In genomic region chr17:65783182-65784161, GRCm38 (mm10) we compare ENCODE assay signal across 8 mouse cellular contexts. TPM values are rescaled to one million over a fixed set of nuclear protein-coding genes. Genes with fewer than 3 reads are reported as not detected.
DNase-seq lines count a peak whose midpoint lies in the region; ATAC-seq and TF ChIP-seq lines count a peak whose summit lies in the region.

No protein-coding gene starts in this region.

- DNase-seq in CD8-positive naive resting alpha-beta T cell, adult 2 months (ENCODE audit: low read depth in 2 of 2, low spot score in 2 of 2), result peak; percentile 41 to 50
- peak; percentile 87 for DNase-seq in brain, embryonic 14.5 days (ENCODE audit: low read depth)
- peak; percentile 75 for DNase-seq in forebrain, embryonic 10.5 days (ENCODE audit: extremely low spot score, low spot score)
- peak; percentile 87 for DNase-seq in kidney, postnatal 14 days
- peak; percentile 80 for DNase-seq in liver, postnatal 0 days

- peak; percentile 64 for ATAC-seq in heart, embryonic 16.5 days (replicated peaks; ENCODE audit: extremely low read depth, insufficient read depth, low FRiP score)
- ATAC-seq in liver, postnatal 0 days, result peak; percentile 68
- peak; percentile 51 for ATAC-seq in neural tube, embryonic 12.5 days (ENCODE audit: low FRiP score, low read depth)
- ATAC-seq in stomach, embryonic 16.5 days (ENCODE audit: insufficient read depth, low FRiP score), result peak; percentile 74

- 1% methylated on average over 125 of the region's 135 CpGs for WGBS in forebrain, embryonic 10.5 days
- under 1% methylated on average over 104 of the region's 135 CpGs for WGBS in heart, embryonic 16.5 days
- under 1% methylated on average over 57 of the region's 135 CpGs for WGBS in liver, postnatal 0 days (ENCODE audit: insufficient replicate concordance)
- under 1% methylated on average over 67 of the region's 135 CpGs for WGBS in neural tube, embryonic 12.5 days
- under 1% methylated on average over 96 of the region's 135 CpGs for WGBS in stomach, embryonic 16.5 days

- peak overlapping the region; percentile 95 for H3K4me3 ChIP-seq in forebrain, embryonic 10.5 days
- H3K4me3 ChIP-seq in heart, embryonic 16.5 days (ENCODE audit: low read length), result peak overlapping the region; percentile 86
- H3K4me3 ChIP-seq in liver, postnatal 0 days (ENCODE audit: low read depth, low read length), result peak overlapping the region; percentile 91
- peak overlapping the region; percentile 97 for H3K4me3 ChIP-seq in neural tube, embryonic 12.5 days
- peak overlapping the region; percentile 95 for H3K4me3 ChIP-seq in stomach, embryonic 16.5 days (replicated peaks; ENCODE audit: low read length)

- TF ChIP-seq EP300 in liver, postnatal 0 days (IDR thresholded peaks at IDR 0.05; ENCODE audit: low read depth), result no peak

- no peak for TF ChIP-seq CTCF in brain, embryonic 14.5 days (IDR thresholded peaks at IDR 0.05; ENCODE audit: borderline replicate concordance, extremely low read depth, insufficient read depth, insufficient read length)
- TF ChIP-seq CTCF in liver, postnatal 0 days (IDR thresholded peaks at IDR 0.05; ENCODE audit: low read depth), result no peak

- peaks cover 14% of the 10 kb centered on the region for H3K9me3 ChIP-seq in forebrain, embryonic 10.5 days
- H3K9me3 ChIP-seq in heart, embryonic 16.5 days (replicated peaks; ENCODE audit: control insufficient read depth, low read length), result no peaks in the 10 kb centered on the region
- no peaks in the 10 kb centered on the region for H3K9me3 ChIP-seq in liver, postnatal 0 days (ENCODE audit: low read length)
- no peaks in the 10 kb centered on the region for H3K9me3 ChIP-seq in neural tube, embryonic 12.5 days
- H3K9me3 ChIP-seq in stomach, embryonic 16.5 days (replicated peaks; ENCODE audit: control insufficient read depth, low read length), result 0 out of 2 replicates have a peak, but pooled peaks cover 3% of the 10 kb centered on the region

- peak overlapping the region; percentile 99 for H3K27ac ChIP-seq in forebrain, embryonic 10.5 days
- H3K27ac ChIP-seq in heart, embryonic 16.5 days (ENCODE audit: low read length), result peak overlapping the region; percentile 98
- H3K27ac ChIP-seq in liver, postnatal 0 days (ENCODE audit: low read depth), result peak overlapping the region; percentile 99
- H3K27ac ChIP-seq in neural tube, embryonic 12.5 days, result peak overlapping the region; percentile 99
- peak overlapping the region; percentile 96 for H3K27ac ChIP-seq in stomach, embryonic 16.5 days (ENCODE audit: low read length)

- peaks cover 22% of the 10 kb centered on the region for H3K4me1 ChIP-seq in forebrain, embryonic 10.5 days
- peaks cover 15% of the 10 kb centered on the region for H3K4me1 ChIP-seq in heart, embryonic 16.5 days (ENCODE audit: control insufficient read depth, insufficient read depth, low read length)
- H3K4me1 ChIP-seq in liver, postnatal 0 days (ENCODE audit: insufficient read depth), result peaks cover 17% of the 10 kb centered on the region
- H3K4me1 ChIP-seq in neural tube, embryonic 12.5 days, result peaks cover 14% of the 10 kb centered on the region
- peaks cover 17% of the 10 kb centered on the region; the same call in 1 of the 2 replicates for H3K4me1 ChIP-seq in stomach, embryonic 16.5 days (ENCODE audit: control insufficient read depth, insufficient read depth, low read length)

- H3K4me2 ChIP-seq in heart, embryonic 16.5 days (ENCODE audit: low read depth, low read length), result peak overlapping the region; percentile 71
- peak overlapping the region; percentile 76 for H3K4me2 ChIP-seq in liver, postnatal 0 days (ENCODE audit: low read depth, low read length)
- H3K4me2 ChIP-seq in neural tube, embryonic 12.5 days (replicated peaks), result peak overlapping the region; percentile 73
- H3K4me2 ChIP-seq in stomach, embryonic 16.5 days (ENCODE audit: low read depth, low read length), result peak overlapping the region; percentile 77

- no peaks in the 10 kb centered on the region for H3K27me3 ChIP-seq in forebrain, embryonic 10.5 days (ENCODE audit: poor library complexity, severe bottlenecking)
- no peaks in the 10 kb centered on the region for H3K27me3 ChIP-seq in heart, embryonic 16.5 days (ENCODE audit: control insufficient read depth, insufficient read depth, low read length)
- H3K27me3 ChIP-seq in liver, postnatal 0 days (ENCODE audit: insufficient read depth, low read length), result no peaks in the 10 kb centered on the region
- H3K27me3 ChIP-seq in neural tube, embryonic 12.5 days (replicated peaks), result no peaks in the 10 kb centered on the region
- H3K27me3 ChIP-seq in stomach, embryonic 16.5 days (ENCODE audit: control insufficient read depth, insufficient read depth, low read length), result no peaks in the 10 kb centered on the region

- H3K36me3 ChIP-seq in forebrain, embryonic 10.5 days (replicated peaks), result peaks cover 36% of the 10 kb centered on the region
- no peaks in the 10 kb centered on the region for H3K36me3 ChIP-seq in heart, embryonic 16.5 days (ENCODE audit: control insufficient read depth, insufficient read depth)
- H3K36me3 ChIP-seq in liver, postnatal 0 days (replicated peaks; ENCODE audit: insufficient read depth, low read length), result no peaks in the 10 kb centered on the region; the same call in 1 of the 2 replicates
- H3K36me3 ChIP-seq in neural tube, embryonic 12.5 days, result peaks cover 4% of the 10 kb centered on the region; the same call in 1 of the 2 replicates
- H3K36me3 ChIP-seq in stomach, embryonic 16.5 days (ENCODE audit: control insufficient read depth, insufficient read depth, low read length), result 0 out of 2 replicates have a peak, but pooled peaks cover 4% of the 10 kb centered on the region

- H3K9ac ChIP-seq in heart, embryonic 16.5 days (ENCODE audit: low read length), result peak overlapping the region; percentile 97
- H3K9ac ChIP-seq in liver, postnatal 0 days (replicated peaks), result peak overlapping the region; percentile 99
- peak overlapping the region; percentile 97 for H3K9ac ChIP-seq in neural tube, embryonic 12.5 days
- peak overlapping the region; percentile 100 for H3K9ac ChIP-seq in stomach, embryonic 16.5 days (ENCODE audit: low read length)

- TF ChIP-seq POLR2A in brain, embryonic 14.5 days (IDR thresholded peaks at IDR 0.05; ENCODE audit: borderline replicate concordance, extremely low read depth, insufficient read depth, insufficient read length, poor library complexity, severe bottlenecking), result no peak

RNA-seq across cellular contexts. Expression of gene Ppp4r1, which starts 1.1 kb away (rescaled TPM):
- polyA plus RNA-seq in brain, embryonic 14.5 days (2012; rRNA removed), result 92.2 and 93.7 TPM in 2 replicates
- 61.5 and 66.0 TPM in 2 replicates for polyA plus RNA-seq in forebrain, embryonic 10.5 days (2016; fragmentation: Nextera tagmentation; extraction: Ambion mirVana)
- polyA plus RNA-seq in heart, embryonic 16.5 days (2015; fragmentation: Nextera tagmentation; extraction: Ambion mirVana), result 27.3 and 31.1 TPM in 2 replicates
- polyA plus RNA-seq in liver, postnatal 0 days (2015; fragmentation: Nextera tagmentation; extraction: Ambion mirVana), result 8.0 TPM in 2 replicates
- polyA plus RNA-seq in neural tube, embryonic 12.5 days (2016; fragmentation: Nextera tagmentation; extraction: Ambion mirVana), result 54.4 and 57.7 TPM in 2 replicates
- 30.9 and 33.0 TPM in 2 replicates for polyA plus RNA-seq in stomach, embryonic 16.5 days (2015; fragmentation: Nextera tagmentation; extraction: Ambion mirVana)

RNA-seq across cellular contexts. Expression of gene Rab31, which starts 10.9 kb away (rescaled TPM):
- polyA plus RNA-seq in brain, embryonic 14.5 days (2012; rRNA removed), result 53.2 and 56.6 TPM in 2 replicates
- 58.6 and 64.7 TPM in 2 replicates for polyA plus RNA-seq in forebrain, embryonic 10.5 days (2016; fragmentation: Nextera tagmentation; extraction: Ambion mirVana)
- polyA plus RNA-seq in heart, embryonic 16.5 days (2015; fragmentation: Nextera tagmentation; extraction: Ambion mirVana), result 28.3 and 29.6 TPM in 2 replicates
- polyA plus RNA-seq in liver, postnatal 0 days (2015; fragmentation: Nextera tagmentation; extraction: Ambion mirVana), result 6.5 and 7.2 TPM in 2 replicates
- polyA plus RNA-seq in neural tube, embryonic 12.5 days (2016; fragmentation: Nextera tagmentation; extraction: Ambion mirVana), result 72.5 and 73.3 TPM in 2 replicates
- 34.6 and 35.3 TPM in 2 replicates for polyA plus RNA-seq in stomach, embryonic 16.5 days (2015; fragmentation: Nextera tagmentation; extraction: Ambion mirVana)

Comparison
In these comparisons a context has a peak if more than half of its experiments do, and no peak if none do; other contexts are left out.
1. Peak in every context shown above with its lines: DNase-seq, ATAC-seq, H3K4me3 ChIP-seq and H3K27ac ChIP-seq.